Mouse (Mus musculus): ENCODE measurements at regions not wholly inside any gene's neighbourhood (a gene's known extent, or its start where the extent isn't known, plus 50 kb on each side); places are given as distances from the start of the nearest gene placed in this dataset.
"Not testable (repeated sequence)": the region's sequence is repeated elsewhere in the genome, so short reads cannot be mapped to it uniquely, and the experiment has no call there.

DNA sequence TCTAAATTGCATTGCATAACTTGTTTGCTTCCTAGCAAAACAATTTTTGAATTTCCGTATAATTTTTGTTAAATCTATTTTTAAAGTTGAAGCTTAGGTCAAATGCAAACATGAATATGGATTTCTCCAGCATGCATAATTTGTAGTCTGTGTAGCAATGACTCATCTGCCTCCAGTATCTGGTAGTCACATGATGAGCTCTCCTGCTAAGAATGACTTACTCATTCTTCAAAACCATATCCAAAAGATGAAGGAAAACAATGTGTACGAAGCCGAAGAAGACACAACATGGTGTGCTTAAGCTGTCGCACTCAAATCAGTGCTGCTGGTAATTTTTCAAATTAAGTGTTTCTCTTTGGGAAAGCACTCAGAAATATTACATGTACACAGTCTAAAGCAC is 1453.2 kb upstream of the Gje1 start:
- peak; percentile 3 to 48 for DNase-seq (ENCODE audit: low spot score in 2 of 2)

DNA sequence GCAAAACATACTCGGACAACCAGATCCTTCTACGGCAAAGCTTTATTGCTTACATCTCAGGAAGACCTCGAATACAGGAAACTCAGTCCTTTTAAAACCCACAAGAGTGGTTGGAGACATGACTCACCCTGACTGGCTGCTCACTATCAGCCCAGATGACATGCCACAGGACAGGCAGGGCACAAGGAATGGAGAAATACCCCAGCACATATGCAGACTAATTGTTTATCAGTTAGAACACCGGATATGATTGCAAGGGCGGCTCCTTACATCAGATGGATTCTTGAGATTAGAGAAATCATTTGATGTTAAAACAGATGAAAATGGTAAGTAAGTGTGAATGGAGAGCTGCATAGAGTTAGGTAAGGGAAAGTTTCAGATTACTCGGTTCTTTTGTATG is 1441.5 kb upstream of the Gje1 start:
- not testable (repeated sequence) for DNase-seq (ENCODE audit: low spot score in 2 of 2)

DNA sequence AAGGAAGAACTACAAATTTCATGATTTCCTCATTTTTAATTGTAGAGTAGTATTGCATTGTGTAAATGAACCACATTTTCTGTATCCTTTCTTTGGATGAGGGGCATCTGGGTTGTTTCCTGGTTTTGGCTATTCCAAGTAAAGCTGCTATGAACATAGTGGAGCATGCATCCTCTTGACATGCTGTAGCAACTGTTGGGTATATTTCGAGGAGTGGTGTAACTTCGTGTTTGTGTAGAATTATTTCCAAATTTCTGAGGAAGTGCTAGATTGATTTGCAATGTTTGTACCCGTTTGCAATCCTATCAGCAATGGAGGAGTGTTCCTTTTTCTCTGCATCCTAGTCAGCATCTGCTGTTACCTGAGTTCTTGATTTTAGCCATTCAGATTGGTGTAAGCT is 1440.4 kb upstream of the Gje1 start:
- DNase-seq (ENCODE audit: low spot score in 2 of 2), result no peak

DNA sequence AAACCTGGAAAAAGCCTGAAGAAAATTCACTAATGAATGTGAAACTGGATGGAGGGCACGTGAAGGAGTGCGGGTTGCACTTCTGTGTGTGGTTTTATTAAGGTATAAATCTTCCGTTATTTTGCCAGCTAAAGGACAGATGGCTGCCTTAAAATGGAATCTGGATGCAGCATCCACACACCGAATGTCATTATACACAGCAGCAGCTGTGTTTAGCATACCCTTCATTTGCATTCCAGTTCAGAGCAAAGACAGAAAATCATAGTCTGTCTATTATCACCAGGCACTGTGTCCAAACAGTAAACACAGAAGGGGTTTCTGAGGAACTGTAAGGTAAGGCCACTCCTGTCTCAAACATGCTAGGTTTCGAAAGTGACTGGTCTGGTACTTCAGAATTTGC is 1438.9 kb upstream of the Gje1 start:
- peak; percentile 3 to 30 for DNase-seq (ENCODE audit: low spot score in 2 of 2)

DNA sequence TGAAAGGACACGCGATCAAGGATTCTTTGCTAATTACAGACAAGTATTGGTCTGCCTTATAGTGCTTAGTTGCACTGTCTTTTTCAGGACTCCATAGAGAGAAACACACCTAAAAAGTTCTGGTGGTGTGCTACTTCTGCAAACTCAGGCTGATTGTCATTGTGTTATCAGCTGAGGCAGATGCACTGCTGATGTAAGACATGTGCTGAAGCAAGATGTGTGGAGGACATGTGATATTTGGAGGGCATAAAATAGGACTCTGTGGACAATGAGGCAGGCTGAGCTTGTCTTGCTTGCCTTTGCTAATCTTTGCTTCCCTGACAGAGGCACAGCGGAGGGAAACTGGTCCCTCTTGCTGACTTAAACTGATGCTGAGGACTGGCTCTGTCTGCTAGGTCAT is 1431.0 kb upstream of the Gje1 start:
- no peak for DNase-seq (ENCODE audit: low spot score in 2 of 2)

DNA sequence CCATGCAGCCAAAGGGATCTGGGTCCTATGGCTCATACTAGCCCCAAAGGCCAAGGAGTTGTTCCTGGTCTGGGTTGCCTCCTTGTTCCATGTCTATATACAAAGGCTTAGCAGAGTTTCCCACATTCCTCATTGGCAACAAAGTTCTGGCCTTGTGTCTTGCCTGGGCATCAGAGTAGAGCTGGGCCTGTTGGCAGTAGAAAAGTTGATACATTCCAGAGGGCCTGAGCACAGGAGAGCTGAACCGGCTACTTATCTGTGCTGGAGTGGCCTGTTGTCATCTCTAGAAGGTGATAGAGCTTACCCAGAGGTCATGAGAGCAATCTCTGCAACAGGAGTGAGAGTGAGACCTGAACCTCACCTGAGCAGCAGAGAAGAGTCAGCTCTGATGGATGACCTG is 1427.4 kb upstream of the Gje1 start:
- no peak for DNase-seq (ENCODE audit: low spot score in 2 of 2)

DNA sequence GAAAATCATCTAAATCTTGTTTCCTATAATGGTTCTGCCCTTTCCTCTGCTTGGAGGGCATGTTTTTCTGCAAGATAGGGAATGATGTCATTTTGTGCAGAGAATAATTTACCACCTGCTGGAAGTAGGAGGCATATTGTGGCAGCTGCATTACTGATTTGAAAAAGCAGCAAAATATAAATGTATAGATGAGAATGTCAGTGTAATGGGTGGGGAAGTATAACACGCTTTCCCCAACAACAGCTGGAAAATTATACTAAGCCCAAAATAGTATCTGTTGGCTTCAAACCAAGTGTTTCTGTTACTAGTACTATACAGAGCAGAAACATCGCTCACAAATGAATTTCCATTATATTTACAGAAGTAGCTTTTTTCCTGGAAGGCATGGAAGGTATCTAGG is 1405.9 kb upstream of the Gje1 start:
- DNase-seq (ENCODE audit: low spot score in 2 of 2), result peak in 1 of 2 experiments; percentile 12

DNA sequence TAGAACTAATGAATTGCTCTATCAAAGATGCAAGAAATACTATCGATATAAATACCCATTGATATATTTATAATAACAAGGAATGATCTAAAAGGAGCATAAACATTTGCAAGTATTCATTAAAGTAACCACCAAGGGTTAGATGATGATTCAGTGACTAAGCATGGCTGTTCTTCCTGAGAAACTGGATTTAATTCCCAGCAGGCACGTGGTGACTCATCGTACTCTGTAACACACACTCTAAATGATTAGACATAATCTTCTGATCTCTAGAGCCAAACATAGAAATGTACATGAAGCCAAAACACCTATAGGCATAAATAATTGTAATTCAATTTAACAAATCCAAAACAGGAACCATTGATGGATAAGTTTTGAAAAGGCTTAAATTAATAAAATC is 1370.2 kb upstream of the Gje1 start:
- no peak for DNase-seq (ENCODE audit: low spot score in 2 of 2)

DNA sequence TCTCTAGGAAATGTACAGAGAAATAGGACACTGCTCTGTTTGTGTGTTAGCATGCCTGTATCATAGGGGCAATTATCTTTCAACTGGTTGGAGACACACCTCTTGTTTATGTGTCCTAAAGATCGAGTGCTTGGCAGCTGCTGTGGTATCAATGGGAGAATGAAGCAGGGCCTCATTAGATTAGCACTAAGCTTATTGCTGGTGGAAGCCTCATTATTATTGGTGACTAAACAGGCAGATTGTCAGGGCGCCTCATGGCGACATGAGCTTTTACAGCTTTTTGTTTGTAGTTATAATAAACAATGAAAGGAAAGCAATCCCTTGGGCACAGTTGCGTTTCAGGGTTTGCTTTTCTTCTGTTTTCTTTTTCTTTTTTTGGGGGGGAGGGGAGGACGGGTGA is 1335.0 kb upstream of the Gje1 start:
- no peak for DNase-seq (ENCODE audit: low spot score in 2 of 2)

DNA sequence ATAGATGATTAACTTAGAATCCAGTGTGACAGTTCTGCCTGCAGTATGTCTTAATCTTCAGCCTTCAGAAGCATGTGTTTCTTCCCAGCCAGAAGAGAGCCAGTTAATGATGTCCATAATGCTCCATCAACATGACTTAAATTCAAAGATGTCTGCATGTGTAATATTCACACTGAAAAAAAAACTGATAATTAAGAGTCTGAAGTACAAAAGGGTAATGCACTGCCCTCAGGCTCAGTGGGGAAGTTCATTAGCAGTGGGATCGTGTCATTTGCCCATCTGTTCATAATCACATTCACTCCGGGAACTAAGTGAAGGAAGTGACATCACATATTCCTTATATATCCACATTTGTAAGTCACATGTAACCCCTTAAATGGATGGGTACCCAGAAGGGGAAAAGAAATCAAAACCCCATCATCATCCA is 1334.5 kb upstream of the Gje1 start:
- DNase-seq (ENCODE audit: low spot score in 2 of 2), result no peak

DNA sequence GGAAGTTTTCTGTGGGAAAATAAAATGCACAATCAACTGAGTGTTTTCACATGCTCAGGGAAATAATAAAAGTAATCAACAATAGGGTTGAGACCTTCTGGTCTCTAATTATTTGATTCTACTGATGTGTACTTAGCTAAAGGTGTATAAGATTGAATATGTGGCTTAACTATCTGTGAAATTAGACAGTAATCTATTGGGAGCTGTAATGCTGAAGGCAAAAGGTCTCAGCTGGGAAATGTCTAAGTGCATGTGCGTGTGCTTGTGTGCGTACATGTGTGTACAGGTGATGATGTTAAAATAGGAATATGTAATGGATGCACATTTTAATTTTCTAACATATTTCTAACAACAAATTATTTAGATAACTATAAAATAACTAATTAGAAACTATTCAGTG is 1318.2 kb upstream of the Gje1 start:
- no peak for DNase-seq (ENCODE audit: low spot score in 2 of 2)

DNA sequence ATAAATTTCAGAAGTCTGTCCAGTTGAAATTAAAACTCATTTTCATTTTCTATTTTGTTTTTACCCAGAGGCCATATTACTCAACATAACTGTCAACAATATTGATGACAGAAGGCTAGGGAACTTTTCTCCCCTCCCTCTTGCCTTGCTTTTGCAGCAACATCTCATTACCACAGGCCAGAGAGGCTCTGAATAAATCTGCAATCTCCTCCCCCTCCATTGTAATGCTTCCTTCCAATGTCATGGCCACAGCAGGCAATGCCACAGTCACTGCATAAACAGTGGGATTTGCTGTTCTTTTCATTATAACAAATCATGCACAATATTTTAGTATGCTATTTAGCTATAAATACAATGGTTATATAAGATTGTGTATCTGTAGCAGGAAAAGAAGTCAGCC is 1315.1 kb upstream of the Gje1 start:
- no peak for DNase-seq (ENCODE audit: low spot score in 2 of 2)

DNA sequence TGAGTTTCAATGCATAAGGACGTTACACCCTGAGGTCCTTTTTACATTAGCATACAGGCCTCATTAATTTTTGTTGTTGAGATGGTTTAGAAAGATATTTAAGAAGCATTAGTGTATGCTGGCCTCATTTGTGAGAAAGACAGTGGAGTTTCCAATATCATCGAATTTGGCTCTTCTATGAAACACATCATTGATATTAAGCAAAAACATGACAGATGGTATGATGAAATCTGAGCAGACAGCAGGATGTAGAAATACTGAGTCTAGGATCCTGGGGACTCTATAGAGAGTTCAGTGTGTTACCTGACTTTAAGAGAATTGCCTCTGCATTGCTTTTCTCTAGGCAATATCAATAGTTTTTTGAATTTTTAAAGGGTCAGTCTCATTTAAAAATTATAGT is 1312.8 kb upstream of the Gje1 start:
- peak in 1 of 2 experiments; percentile 57 for DNase-seq (ENCODE audit: low spot score in 2 of 2)

DNA sequence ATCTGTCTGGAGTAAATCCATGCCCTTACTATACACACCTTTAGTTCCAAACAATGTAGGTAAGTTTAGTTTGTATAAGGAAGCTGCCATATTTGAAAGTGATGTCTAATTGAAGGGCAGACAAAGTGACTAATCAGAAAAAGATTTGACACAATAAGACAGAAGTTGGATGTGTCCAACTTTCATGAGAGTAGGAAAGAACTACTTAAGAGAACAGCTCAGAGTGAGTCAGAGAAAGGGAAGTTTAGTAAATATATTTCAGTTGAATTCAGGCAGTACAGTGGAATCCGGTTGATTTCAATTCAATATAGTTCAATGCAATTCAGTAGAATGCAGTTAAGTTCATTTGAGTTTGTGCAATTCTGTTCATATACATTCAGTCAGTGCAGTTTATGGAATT is 1296.8 kb upstream of the Gje1 start:
- DNase-seq (ENCODE audit: low spot score in 2 of 2), result no peak

DNA sequence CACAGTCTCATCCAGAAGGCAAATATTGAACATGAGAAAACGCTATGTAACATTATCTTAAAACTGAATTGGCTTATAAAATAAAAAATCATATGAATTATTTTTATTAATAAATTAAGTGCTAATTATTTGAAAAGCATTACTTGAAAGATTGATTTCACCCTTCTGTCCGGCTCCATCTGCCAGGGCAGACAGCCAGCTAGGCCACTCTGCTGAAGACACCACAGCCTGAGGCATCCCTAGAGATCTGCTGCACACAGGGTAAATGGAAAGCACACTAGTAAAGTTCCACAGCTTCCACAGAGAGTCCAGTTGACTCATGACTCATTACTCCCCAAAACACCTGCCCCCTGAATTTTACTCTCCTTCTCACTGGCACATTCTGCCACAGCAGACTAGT is 1283.2 kb upstream of the Gje1 start:
- no peak for DNase-seq (ENCODE audit: low spot score in 2 of 2)

DNA sequence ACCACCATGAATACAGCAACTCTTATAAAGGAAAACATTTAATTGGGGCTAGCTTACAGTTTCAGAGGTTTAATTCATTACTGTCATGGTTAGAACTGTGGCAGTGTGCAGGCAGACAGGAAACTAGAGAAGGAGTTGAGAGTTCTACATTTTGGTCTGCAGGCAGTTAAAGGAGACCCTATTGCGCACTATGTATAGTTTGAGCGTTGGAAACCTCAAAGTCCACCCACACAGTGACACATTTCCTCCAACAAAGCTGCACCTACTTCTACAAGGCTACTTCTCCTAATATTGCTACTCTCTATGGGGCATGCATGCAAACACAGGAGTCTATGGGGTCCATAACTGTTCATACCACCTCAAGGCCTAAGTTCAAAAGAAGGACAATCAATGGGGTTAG is 1275.3 kb upstream of the Gje1 start:
- DNase-seq (ENCODE audit: low spot score in 2 of 2), result no peak

All from layer of hippocampus, adult 18-20 months (tissue).